Mouse (Mus musculus): Measurements from ENCODE around the gene Vps4b. TPM values are rescaled to one million over a fixed set of nuclear protein-coding genes. Genes with fewer than 3 reads are reported as not detected.

The Vps4b gene
- polyA plus RNA-seq (2015; fragmentation: Illumina TruSeq; extraction: RNeasy Lipid Tissue Mini Kit (QIAGEN cat#74804); ENCODE audit: insufficient read depth, low read depth, low replicate concordance), result 6.8 TPM

DNA sequence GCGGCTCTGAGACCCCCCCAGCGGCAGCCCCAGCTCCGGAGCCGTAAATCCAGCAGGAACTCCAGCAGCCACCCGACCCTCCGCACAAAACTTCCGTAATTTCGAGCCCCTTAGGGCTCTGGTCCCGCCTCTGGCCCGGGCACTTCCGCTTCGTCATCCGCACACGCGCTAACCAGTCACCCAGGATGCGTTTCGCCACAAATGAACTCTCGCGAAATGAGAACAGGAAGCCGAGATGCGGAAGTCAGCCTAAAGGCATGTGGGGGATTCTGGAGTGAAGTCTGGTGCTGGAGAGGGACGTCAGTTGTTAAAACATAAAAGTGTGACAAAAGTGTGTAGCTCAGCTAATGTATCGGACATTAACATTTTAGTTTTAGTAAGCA lies at the start of gene Vps4b:
Gene Vps4b, minus strand, starts transcription at position 187 of the 383 bp plus-strand sequence.

DNA sequence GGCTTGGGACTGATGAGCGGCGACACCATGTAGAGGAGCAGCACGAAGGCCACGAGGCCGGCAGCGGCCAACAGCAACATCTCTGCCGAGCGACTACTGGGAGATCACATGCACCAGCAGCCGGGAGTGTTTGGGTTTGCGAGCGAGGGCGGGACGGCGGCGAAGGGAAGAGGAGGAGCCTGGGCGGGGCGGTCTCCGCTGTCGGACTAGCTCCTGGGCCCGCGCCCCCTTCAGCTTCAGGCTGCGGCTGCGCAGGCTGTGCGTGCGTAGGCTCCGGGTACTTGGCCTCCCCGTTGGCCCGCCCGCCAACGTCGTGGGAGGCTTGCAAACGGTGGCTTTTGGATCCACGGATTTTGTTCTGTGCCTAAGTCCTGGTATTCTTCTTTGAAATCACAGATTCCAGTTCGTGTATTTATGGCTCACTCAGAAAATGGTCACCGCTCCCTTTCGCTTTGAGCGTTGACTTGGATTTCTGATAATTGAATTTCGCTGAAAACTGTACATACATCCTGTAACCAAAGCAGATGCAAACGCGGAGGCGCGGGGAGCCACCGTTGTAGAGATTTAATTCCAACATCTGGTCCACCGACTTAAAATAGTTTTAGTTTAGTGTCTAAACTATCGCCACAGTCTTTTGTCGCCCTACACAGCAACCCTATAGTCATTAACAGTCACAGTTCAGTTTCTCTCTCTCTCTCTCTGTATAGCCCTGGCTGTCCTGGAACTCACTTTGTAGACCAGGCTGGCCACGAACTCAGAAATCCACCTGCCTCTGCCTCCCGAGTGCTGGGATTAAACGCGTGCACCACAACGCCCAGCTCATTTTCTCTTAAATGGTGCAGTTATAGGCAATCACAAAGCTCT lies 36.7 kb downstream of the Vps4b start, which contains the start of gene Kdsr:
Gene Kdsr, minus strand, starts transcription at position 156 of the 864 bp plus-strand sequence.

Other genes starting within 250 kb of the Vps4b start
- gene Bcl2, start 82.5 kb downstream of the Vps4b start, polyA plus RNA-seq (2015; fragmentation: Illumina TruSeq; extraction: RNeasy Lipid Tissue Mini Kit (QIAGEN cat#74804); ENCODE audit: insufficient read depth, low read depth, low replicate concordance), result 2.1 TPM
- 3.3 TPM for gene Kdsr, start 37.0 kb downstream of the Vps4b start, polyA plus RNA-seq (2015; fragmentation: Illumina TruSeq; extraction: RNeasy Lipid Tissue Mini Kit (QIAGEN cat#74804); ENCODE audit: insufficient read depth, low read depth, low replicate concordance)
- not detected for gene Serpinb5, start 64.4 kb upstream of the Vps4b start, polyA plus RNA-seq (2015; fragmentation: Illumina TruSeq; extraction: RNeasy Lipid Tissue Mini Kit (QIAGEN cat#74804); ENCODE audit: insufficient read depth, low read depth, low replicate concordance)
- not detected for gene Serpinb12, start 137.7 kb upstream of the Vps4b start, polyA plus RNA-seq (2015; fragmentation: Illumina TruSeq; extraction: RNeasy Lipid Tissue Mini Kit (QIAGEN cat#74804); ENCODE audit: insufficient read depth, low read depth, low replicate concordance)
- not detected for gene Serpinb13, start 184.3 kb upstream of the Vps4b start, polyA plus RNA-seq (2015; fragmentation: Illumina TruSeq; extraction: RNeasy Lipid Tissue Mini Kit (QIAGEN cat#74804); ENCODE audit: insufficient read depth, low read depth, low replicate concordance)

Measured in pancreas, adult 10 weeks (tissue).